Mouse (Mus musculus) left cerebral cortex, postnatal 25 days (tissue): Measurements from ENCODE around the gene Dao. TPM values are rescaled to one million over a fixed set of nuclear protein-coding genes. Genes with fewer than 3 reads are reported as not detected.

ENCODE experiments used
- DNase-seq, 2 experiments: peaks; one replicate each; pipeline ENCODE4 v3.0.0; 2022; ENCODE audit warnings: low spot score in 2 of 2, mixed read lengths in 1 of 2
- intact Hi-C: fragments of 180-260 bp; cut with DNase I; formaldehyde crosslinking; loops from one replicate; pipeline ENCODE4 v1.15.1; 2025
- total RNA-seq, 2 experiments: library from RNA; stranded (reverse); gene quantifications; 2 replicates each; pipeline ENCODE4 v1.2.3; 2021

The Dao gene
- total RNA-seq, 2 experiments from 2014 or later, result not detected

- DNase-seq, result no peak
- intact Hi-C loops, result loop anchor here (5.0 kb wide), 1 partner anchor 250 kb away; no protein-coding TSS in a partner anchor
These were observed 53.7 kb downstream of the Dao start for GRCm38 (mm10) chr5:114057129-114057731.

GRCm38 (mm10) chr5:114061675-114062074, 58.2 kb downstream of the Dao start:
- intact Hi-C loops, result no loop called here
- DNase-seq, result no peak

- intact Hi-C loops, result no loop called here
- DNase-seq, result no peak
These were observed 60.5 kb downstream of the Dao start for GRCm38 (mm10) chr5:114063958-114064357.

GRCm38 (mm10) chr5:114065161-114065560, 61.7 kb downstream of the Dao start, which contains the start of gene Usp30:
Usp30 (plus strand) TSS chr5:114065461.
- DNase-seq, result no peak
- intact Hi-C loops, result no loop called here

- intact Hi-C loops, result no loop called here
- DNase-seq, result no peak
These were observed 63.1 kb downstream of the Dao start for GRCm38 (mm10) chr5:114066601-114067000.

GRCm38 (mm10) chr5:114067543-114067942, 64.0 kb downstream of the Dao start:
- intact Hi-C loops, result no loop called here
- DNase-seq, result no peak

GRCm38 (mm10) chr5:114067982-114068381, 64.5 kb downstream of the Dao start:
- intact Hi-C loops, result no loop called here
- DNase-seq, result no peak

- intact Hi-C loops, result no loop called here
- DNase-seq, result no peak
These were observed 67.4 kb downstream of the Dao start for GRCm38 (mm10) chr5:114070858-114071257.

- intact Hi-C loops, result no loop called here
- no peak for DNase-seq
These were observed 68.8 kb downstream of the Dao start for GRCm38 (mm10) chr5:114072262-114072661.

Other genes starting within 250 kb of the Dao start
- 10 to 100 TPM; 36.6 to 37.1 TPM for gene Sart3, start 231.2 kb upstream of the Dao start, total RNA-seq
- gene Iscu, start 231.0 kb upstream of the Dao start, total RNA-seq, result 100 to 1,000 TPM; 110 to 116 TPM
- 10 to 100 TPM; 23.3 to 25.6 TPM for gene Tmem119, start 203.2 kb upstream of the Dao start, total RNA-seq
- 10 to 100 TPM; 30.2 to 32.9 TPM for gene Selplg, start 171.1 kb upstream of the Dao start, total RNA-seq
- gene Coro1c, start 94.9 kb upstream of the Dao start, total RNA-seq, result 10 to 100 TPM; 76.1 to 77.5 TPM
- 10 to 100 TPM; 19.3 to 19.8 TPM for gene Ssh1, start 9.8 kb upstream of the Dao start, total RNA-seq
- gene Usp30, start 61.8 kb downstream of the Dao start, total RNA-seq, result 10 to 100 TPM; 35.9 to 38.0 TPM
- 100 to 1,000 TPM; 187 to 192 TPM for gene Svop, start 87.9 kb downstream of the Dao start, total RNA-seq
- 1 to 10 TPM; 5.2 to 5.4 TPM for gene Alkbh2, start 124.5 kb downstream of the Dao start, total RNA-seq
- 1 to 10 TPM; 3.4 to 4.9 TPM for gene Ung, start 126.7 kb downstream of the Dao start, total RNA-seq
- 1 to 10 TPM; 4.0 to 4.7 TPM for gene Acacb, start 142.8 kb downstream of the Dao start, total RNA-seq